Mouse (Mus musculus) liver, embryonic 15.5 days (tissue): ENCODE data around the gene Arpc5. TPM values are rescaled to one million over a fixed set of nuclear protein-coding genes. Genes with fewer than 3 reads are reported as not detected.

Source experiments
- ATAC-seq: fragments of 200-750 bp; cut with Nextera tagmentation; 2 replicates; pipeline ENCODE4 v1.8.0; 2017; ENCODE audit warnings: moderate number of reproducible peaks, mild to moderate bottlenecking, moderate library complexity; ENCODE audit not compliant: insufficient read depth
- H3K27ac ChIP-seq: fragments of 300-500 bp; sonication (generic); replicated peaks from 2 replicates; pipeline ENCODE4 v1.5.1; 2015; ENCODE audit warnings: mild to moderate bottlenecking, inconsistent platforms
- H3K27me3 ChIP-seq: fragments of 300-500 bp; sonication (generic); 2 replicates; pipeline ENCODE4 v1.6.1; 2015; ENCODE audit warnings: mild to moderate bottlenecking, inconsistent platforms
- H3K36me3 ChIP-seq: fragments of 300-500 bp; sonication (generic); replicated peaks from 2 replicates; pipeline ENCODE4 v1.6.1; 2015; ENCODE audit warnings: moderate library complexity, mild to moderate bottlenecking, inconsistent platforms
- H3K4me1 ChIP-seq: fragments of 300-500 bp; sonication (generic); replicated peaks from 2 replicates; pipeline ENCODE4 v1.6.1; 2015; ENCODE audit warnings: inconsistent platforms
- H3K4me2 ChIP-seq: fragments of 300-500 bp; sonication (generic); 2 replicates; pipeline ENCODE4 v1.6.1; 2015; ENCODE audit warnings: moderate library complexity, mild to moderate bottlenecking, inconsistent platforms
- H3K4me3 ChIP-seq: fragments of 300-500 bp; sonication (generic); replicated peaks from 2 replicates; pipeline ENCODE4 v1.5.1; 2015; ENCODE audit warnings: mild to moderate bottlenecking, inconsistent platforms
- H3K9ac ChIP-seq: fragments of 300-500 bp; sonication (generic); 2 replicates; pipeline ENCODE4 v1.6.1; 2015; ENCODE audit warnings: moderate library complexity, mild to moderate bottlenecking, inconsistent platforms
- H3K9me3 ChIP-seq: fragments of 300-500 bp; sonication (generic); replicated peaks from 2 replicates; pipeline ENCODE4 v1.6.1; 2016; ENCODE audit warnings: inconsistent platforms
- WGBS: fragments of 180-500 bp; shearing (Covaris S2); methylation state at CpG from one replicate; pipeline ENCODE4 v1.1.7; 2015; ENCODE audit warnings: mixed read lengths; ENCODE audit not compliant: insufficient replicate concordance; 5-methylcytosine and 5-hydroxymethylcytosine counted together
- polyA plus RNA-seq: library from polyadenylated mRNA; unstranded; fragments of >200 nt; fragmentation: Nextera tagmentation; extraction: Ambion mirVana; gene quantifications from 2 replicates; pipeline ENCODE4 v1.2.1, GENCODE M21; 2015

Gene Arpc5
- polyA plus RNA-seq, 1 experiment from 2014 or later, result 146 TPM

GRCm38 (mm10) chr1:152819558-152819957 is 53.2 kb downstream of the Arpc5 start:
- WGBS, result 55% methylated on average over 6 of the region's 6 CpGs
- H3K4me1 ChIP-seq, result peaks cover 9% of the 10 kb centered on the region; the same call in 1 of the 2 replicates
- H3K9ac ChIP-seq, result no peak overlapping the region
- H3K27ac ChIP-seq, result no peak overlapping the region
- H3K36me3 ChIP-seq, result no peaks in the 10 kb centered on the region
- ATAC-seq, result no peak
- no peak overlapping the region for H3K4me3 ChIP-seq
- H3K27me3 ChIP-seq, result no peaks in the 10 kb centered on the region
- no peaks in the 10 kb centered on the region for H3K9me3 ChIP-seq
- no peak overlapping the region for H3K4me2 ChIP-seq

GRCm38 (mm10) chr1:152820911-152821695 is 54.8 kb downstream of the Arpc5 start:
- no peak overlapping the region for H3K4me2 ChIP-seq
- H3K9me3 ChIP-seq, result no peaks in the 10 kb centered on the region
- no peak overlapping the region for H3K27ac ChIP-seq
- H3K4me3 ChIP-seq, result no peak overlapping the region
- 61% methylated on average over 7 of the region's 7 CpGs for WGBS
- H3K36me3 ChIP-seq, result no peaks in the 10 kb centered on the region
- ATAC-seq, result no peak
- H3K27me3 ChIP-seq, result no peaks in the 10 kb centered on the region
- H3K9ac ChIP-seq, result no peak overlapping the region
- H3K4me1 ChIP-seq, result peaks cover 4% of the 10 kb centered on the region; the same call in 1 of the 2 replicates

- Histone ChIP-seq H3K9ac (no peak overlapping the region), H3K4me2 (no peak overlapping the region), H3K4me1 (no peaks in the 10 kb centered on the region), H3K4me3 (no peak overlapping the region), H3K36me3 (no peaks in the 10 kb centered on the region), H3K9me3 (no peaks in the 10 kb centered on the region), H3K27me3 (no peaks in the 10 kb centered on the region), H3K27ac (no peak overlapping the region)
- ATAC-seq, result no peak
- WGBS, result 60% methylated on average over 4 of the region's 4 CpGs
Measured at GRCm38 (mm10) chr1:152821746-152822145, 55.4 kb downstream of the Arpc5 start.

GRCm38 (mm10) chr1:152824206-152824605 is 57.9 kb downstream of the Arpc5 start:
- Histone ChIP-seq H3K27me3 (no peaks in the 10 kb centered on the region), H3K27ac (no peak overlapping the region), H3K9ac (no peak overlapping the region), H3K4me1 (no peaks in the 10 kb centered on the region), H3K4me3 (no peak overlapping the region), H3K36me3 (no peaks in the 10 kb centered on the region), H3K4me2 (no peak overlapping the region), H3K9me3 (no peaks in the 10 kb centered on the region)
- no peak for ATAC-seq
- 69% methylated on average over 9 of the region's 9 CpGs for WGBS

Other genes starting within 250 kb of the Arpc5 start
- not detected in 2 replicates for gene Apobec4, start 16.0 kb upstream of the Arpc5 start, polyA plus RNA-seq
- gene Rgl1, start 191 bp upstream of the Arpc5 start, polyA plus RNA-seq, result 13.0 and 13.1 TPM in 2 replicates
- 11.2 and 11.7 TPM in 2 replicates for gene Ncf2, start 33.7 kb downstream of the Arpc5 start, polyA plus RNA-seq
- 8.8 and 9.0 TPM in 2 replicates for gene Smg7, start 136.1 kb downstream of the Arpc5 start, polyA plus RNA-seq
- gene Nmnat2, start 188.5 kb downstream of the Arpc5 start, polyA plus RNA-seq, result 0.02 and 0.05 TPM in 2 replicates